ENCODE assay signal across 8 mouse cellular contexts in genomic region chr3:101603194-101603593, GRCm38 (mm10). TPM values are rescaled to one million over a fixed set of nuclear protein-coding genes. Genes with fewer than 3 reads are reported as not detected.
A peak's percentile ranks its signal among the peaks of the same experiment; 100 is the strongest.
DNase-seq lines count a peak whose midpoint lies in the region; ATAC-seq and TF ChIP-seq lines count a peak whose summit lies in the region.

No protein-coding gene starts in this region.

- peaks cover 31% of the 10 kb centered on the region for H3K4me1 ChIP-seq in liver, adult 2 months (ENCODE audit: control insufficient read depth, insufficient read depth, low read length)
- H3K4me1 ChIP-seq in embryonic facial prominence, embryonic 12.5 days = peaks cover 51% of the 10 kb centered on the region
- H3K4me1 ChIP-seq in intestine, embryonic 15.5 days (replicated peaks) = peaks cover 34% of the 10 kb centered on the region
- peaks cover 57% of the 10 kb centered on the region for H3K4me1 ChIP-seq in neural tube, embryonic 12.5 days

- WGBS in liver, adult 2 months = 34% methylated on average over 7 of the region's 7 CpGs
- 30% methylated on average over 7 of the region's 7 CpGs for WGBS in embryonic facial prominence, embryonic 12.5 days
- WGBS in intestine, embryonic 15.5 days = 19% methylated on average over 7 of the region's 7 CpGs
- WGBS in neural tube, embryonic 12.5 days = 32% methylated on average over 7 of the region's 7 CpGs

- DNase-seq in liver, adult 2 months (ENCODE audit: extremely low read depth, low read depth, low spot score) = peak; percentile 24
- no peak for DNase-seq in liver
- DNase-seq in gastrocnemius, postnatal 10 days = no peak
- DNase-seq in natural killer cell, adult 2 months (ENCODE audit: low spot score in 2 of 2) = no peak

- peak overlapping the region; percentile 92 for H3K9ac ChIP-seq in liver, adult 2 months (ENCODE audit: low read depth, low read length)
- H3K9ac ChIP-seq in embryonic facial prominence, embryonic 12.5 days = peak overlapping the region; percentile 95
- peak overlapping the region; percentile 95 for H3K9ac ChIP-seq in intestine, embryonic 15.5 days
- H3K9ac ChIP-seq in neural tube, embryonic 12.5 days = peak overlapping the region; percentile 91

- H3K9me3 ChIP-seq in embryonic facial prominence, embryonic 12.5 days = no peaks in the 10 kb centered on the region
- no peaks in the 10 kb centered on the region for H3K9me3 ChIP-seq in intestine, embryonic 15.5 days
- no peaks in the 10 kb centered on the region for H3K9me3 ChIP-seq in neural tube, embryonic 12.5 days

- H3K27me3 ChIP-seq in liver, adult 2 months (ENCODE audit: control insufficient read depth, insufficient read depth, low read length) = no peaks in the 10 kb centered on the region
- no peaks in the 10 kb centered on the region for H3K27me3 ChIP-seq in embryonic facial prominence, embryonic 12.5 days
- H3K27me3 ChIP-seq in intestine, embryonic 15.5 days (replicated peaks) = no peaks in the 10 kb centered on the region
- no peaks in the 10 kb centered on the region for H3K27me3 ChIP-seq in neural tube, embryonic 12.5 days (replicated peaks)

- no peak for TF ChIP-seq POLR2A in liver, adult 2 months (IDR thresholded peaks at IDR 0.05; ENCODE audit: extremely low read depth, insufficient read depth, low read length)

- no peak for TF ChIP-seq CTCF in liver, adult 2 months (IDR thresholded peaks at IDR 0.05; ENCODE audit: low read depth, low read length)

- H3K36me3 ChIP-seq in liver, adult 2 months (ENCODE audit: control insufficient read depth, insufficient read depth, low read length) = no peaks in the 10 kb centered on the region
- H3K36me3 ChIP-seq in embryonic facial prominence, embryonic 12.5 days = no peaks in the 10 kb centered on the region
- H3K36me3 ChIP-seq in intestine, embryonic 15.5 days = no peaks in the 10 kb centered on the region
- no peaks in the 10 kb centered on the region for H3K36me3 ChIP-seq in neural tube, embryonic 12.5 days

- peak overlapping the region; percentile 89 for H3K27ac ChIP-seq in liver, adult 2 months (replicated peaks; ENCODE audit: insufficient read depth, low read depth, low read length)
- H3K27ac ChIP-seq in embryonic facial prominence, embryonic 12.5 days = no peak overlapping the region
- H3K27ac ChIP-seq in intestine, embryonic 15.5 days = peak overlapping the region; percentile 98
- no peak overlapping the region for H3K27ac ChIP-seq in neural tube, embryonic 12.5 days

- ATAC-seq in embryonic facial prominence, embryonic 12.5 days (ENCODE audit: insufficient number of reproducible peaks, insufficient read depth, low FRiP score, low TSS enrichment) = no peak
- no peak for ATAC-seq in intestine, embryonic 15.5 days
- no peak for ATAC-seq in neural tube, embryonic 12.5 days (ENCODE audit: low FRiP score, low read depth)
- no peak for ATAC-seq in frontal cortex, adult (ENCODE audit: low TSS enrichment)

- peak overlapping the region; percentile 80 for H3K4me3 ChIP-seq in liver, adult 2 months (ENCODE audit: insufficient read depth, low read depth, low read length)
- H3K4me3 ChIP-seq in embryonic facial prominence, embryonic 12.5 days = peak overlapping the region; percentile 82
- H3K4me3 ChIP-seq in intestine, embryonic 15.5 days (replicated peaks) = peak overlapping the region; percentile 93
- peak overlapping the region; percentile 84 for H3K4me3 ChIP-seq in neural tube, embryonic 12.5 days

- peak overlapping the region; percentile 73 for H3K4me2 ChIP-seq in embryonic facial prominence, embryonic 12.5 days (replicated peaks)
- peak overlapping the region; percentile 84 for H3K4me2 ChIP-seq in intestine, embryonic 15.5 days (replicated peaks)
- peak overlapping the region; percentile 71 for H3K4me2 ChIP-seq in neural tube, embryonic 12.5 days (replicated peaks)

- H3K79me2 ChIP-seq in liver, adult 2 months (ENCODE audit: control insufficient read depth, insufficient read depth, low read length) = peaks cover 23% of the 10 kb centered on the region; the same call in 1 of the 2 replicates

RNA-seq across cellular contexts. Expression of gene Atp1a1, which starts 1.3 kb away (rescaled TPM):
- total RNA-seq in liver, adult 2 months (2014; rRNA removed) = 163 and 184 TPM in 2 replicates
- polyA plus RNA-seq in liver, adult 2 months (2012; rRNA removed) = 159 and 183 TPM in 2 replicates
- polyA plus RNA-seq in embryonic facial prominence, embryonic 12.5 days (2016; fragmentation: Nextera tagmentation; extraction: Ambion mirVana) = 59.8 and 66.4 TPM in 2 replicates
- 247 and 251 TPM in 2 replicates for polyA plus RNA-seq in intestine, embryonic 15.5 days (2015; fragmentation: Nextera tagmentation; extraction: Ambion mirVana)
- polyA plus RNA-seq in neural tube, embryonic 12.5 days (2016; fragmentation: Nextera tagmentation; extraction: Ambion mirVana) = 61.1 and 68.3 TPM in 2 replicates
- total RNA-seq in gastrocnemius, postnatal 10 days (2021) = 10 to 100 TPM; 71.2 to 86.4 TPM

Comparison
In these comparisons a context has a peak if more than half of its experiments do, and no peak if none do; other contexts are left out.
1. H3K27ac ChIP-seq: peak in liver, adult 2 months (single experiment) and intestine, embryonic 15.5 days (single experiment); none in embryonic facial prominence, embryonic 12.5 days (single experiment) and neural tube, embryonic 12.5 days (single experiment).
2. Peak in every context shown above with its lines, with median percentiles within 50 percentile points of each other: H3K4me3 ChIP-seq, H3K9ac ChIP-seq and H3K4me2 ChIP-seq.